Mouse (Mus musculus) urinary bladder, postnatal 10 days (tissue): ENCODE data around the gene Uck2.

Source experiments
- DNase-seq: peaks from one replicate; pipeline ENCODE4 v3.0.0; 2022; ENCODE audit warnings: low spot score

The Uck2 gene

GRCm38 (mm10) chr1:167208816-167209215, 76.3 kb downstream of the Uck2 start:
- DNase-seq: no peak

- DNase-seq: no peak
These were observed 79.9 kb downstream of the Uck2 start for GRCm38 (mm10) chr1:167205177-167205750.

GRCm38 (mm10) chr1:167204421-167204820, 80.7 kb downstream of the Uck2 start:
- no peak for DNase-seq

- no peak for DNase-seq
These were observed 90.4 kb downstream of the Uck2 start for GRCm38 (mm10) chr1:167194766-167195165.

GRCm38 (mm10) chr1:167187791-167188190, 97.3 kb downstream of the Uck2 start:
- no peak for DNase-seq

- DNase-seq: no peak
These were observed 103.1 kb downstream of the Uck2 start for GRCm38 (mm10) chr1:167181919-167182616.
